Mouse (Mus musculus) layer of hippocampus, adult 18-20 months (tissue): Measurements from ENCODE around the gene Zfp592. TPM values are rescaled to one million over a fixed set of nuclear protein-coding genes. Genes with fewer than 3 reads are reported as not detected.

Source experiments
- DNase-seq, 2 experiments: peaks; one replicate each; pipeline ENCODE4 v3.0.0; 2022; ENCODE audit warnings: low spot score in 2 of 2
- total RNA-seq, 2 experiments: library from RNA; stranded (reverse); gene quantifications; 2 replicates each; pipeline ENCODE4 v1.2.3; 2021

Gene Zfp592
- total RNA-seq, 2 experiments from 2014 or later = 19.4 to 20.4 TPM

- no peak for DNase-seq
These were observed 62.4 kb downstream of the Zfp592 start for GRCm38 (mm10) chr7:81055709-81056370.

GRCm38 (mm10) chr7:81057471-81057870, 64.0 kb downstream of the Zfp592 start, which contains the start of gene Alpk3:
Gene Alpk3, plus strand, starts transcription at chr7:81057600.
- DNase-seq = no peak

GRCm38 (mm10) chr7:81057901-81058711, 64.6 kb downstream of the Zfp592 start:
- no peak for DNase-seq

- DNase-seq = no peak
These were observed 65.3 kb downstream of the Zfp592 start for GRCm38 (mm10) chr7:81058712-81059154.

- DNase-seq = no peak
These were observed 65.9 kb downstream of the Zfp592 start for GRCm38 (mm10) chr7:81059388-81059787.

GRCm38 (mm10) chr7:81060908-81061307, 67.4 kb downstream of the Zfp592 start:
- no peak for DNase-seq

GRCm38 (mm10) chr7:81061936-81062335, 68.5 kb downstream of the Zfp592 start:
- DNase-seq = no peak

- peak in 1 of 2 experiments; percentile 9 for DNase-seq
These were observed 69.9 kb downstream of the Zfp592 start for GRCm38 (mm10) chr7:81063332-81063731.

GRCm38 (mm10) chr7:81066714-81067113, 73.2 kb downstream of the Zfp592 start:
- DNase-seq = no peak

- peak in 1 of 2 experiments; percentile 12 for DNase-seq
These were observed 79.0 kb downstream of the Zfp592 start for GRCm38 (mm10) chr7:81072463-81072862.

GRCm38 (mm10) chr7:81073273-81073672, 79.8 kb downstream of the Zfp592 start:
- no peak for DNase-seq

GRCm38 (mm10) chr7:81074546-81074945, 81.1 kb downstream of the Zfp592 start:
- no peak for DNase-seq

GRCm38 (mm10) chr7:81075299-81075698, 81.8 kb downstream of the Zfp592 start:
- no peak for DNase-seq

- no peak for DNase-seq
These were observed 82.3 kb downstream of the Zfp592 start for GRCm38 (mm10) chr7:81075732-81076131.

- no peak for DNase-seq
These were observed 83.5 kb downstream of the Zfp592 start for GRCm38 (mm10) chr7:81077009-81077408.

- no peak for DNase-seq
These were observed 85.3 kb downstream of the Zfp592 start for GRCm38 (mm10) chr7:81078740-81079139.

GRCm38 (mm10) chr7:81093420-81093965, 100.0 kb downstream of the Zfp592 start:
- DNase-seq = no peak

GRCm38 (mm10) chr7:81094104-81094757, 100.8 kb downstream of the Zfp592 start:
- DNase-seq = no peak
